Mouse (Mus musculus) midbrain, embryonic 13.5 days (tissue): ENCODE data around the gene Cpa4. TPM values are rescaled to one million over a fixed set of nuclear protein-coding genes. Genes with fewer than 3 reads are reported as not detected.

ENCODE experiments used
- ATAC-seq: fragments of 200-750 bp; cut with Nextera tagmentation; 2 replicates; pipeline ENCODE4 v1.8.0; 2017; ENCODE audit warnings: mild to moderate bottlenecking, moderate TSS enrichment, moderate library complexity
- H3K27ac ChIP-seq: fragments of 300-500 bp; sonication (generic); 2 replicates; pipeline ENCODE4 v1.5.1; 2015; ENCODE audit warnings: inconsistent platforms, mild to moderate bottlenecking, moderate library complexity
- H3K27me3 ChIP-seq: fragments of 300-500 bp; sonication (generic); 2 replicates; pipeline ENCODE4 v1.6.1; 2015; ENCODE audit warnings: mild to moderate bottlenecking, inconsistent platforms
- H3K36me3 ChIP-seq: fragments of 300-500 bp; sonication (generic); 2 replicates; pipeline ENCODE4 v1.6.1; 2015; ENCODE audit warnings: mild to moderate bottlenecking, inconsistent platforms
- H3K4me1 ChIP-seq: fragments of 300-500 bp; sonication (generic); replicated peaks from 2 replicates; pipeline ENCODE4 v1.6.1; 2015; ENCODE audit warnings: inconsistent platforms
- H3K4me2 ChIP-seq: fragments of 300-500 bp; sonication (generic); replicated peaks from 2 replicates; pipeline ENCODE4 v1.6.1; 2015; ENCODE audit warnings: moderate library complexity, mild to moderate bottlenecking, inconsistent platforms
- H3K4me3 ChIP-seq: fragments of 300-500 bp; sonication (generic); replicated peaks from 2 replicates; pipeline ENCODE4 v1.5.1; 2015; ENCODE audit warnings: mild to moderate bottlenecking, inconsistent platforms
- H3K9ac ChIP-seq: fragments of 300-500 bp; sonication (generic); replicated peaks from 2 replicates; pipeline ENCODE4 v1.6.1; 2015; ENCODE audit warnings: mild to moderate bottlenecking, inconsistent platforms
- H3K9me3 ChIP-seq: fragments of 300-500 bp; sonication (generic); 2 replicates; pipeline ENCODE4 v1.6.1; 2016; ENCODE audit warnings: mild to moderate bottlenecking, inconsistent platforms
- WGBS: fragments of 180-500 bp; shearing (Covaris S2); methylation state at CpG from one replicate; pipeline ENCODE4 v1.1.7; 2015; 5-methylcytosine and 5-hydroxymethylcytosine counted together
- polyA plus RNA-seq: library from polyadenylated mRNA; unstranded; fragments of >200 nt; fragmentation: Nextera tagmentation; extraction: Ambion mirVana; gene quantifications from 2 replicates; pipeline ENCODE4 v1.2.1, GENCODE M21; 2015

Gene Cpa4
- polyA plus RNA-seq, 1 experiment from 2014 or later = 2.4 TPM

DNA sequence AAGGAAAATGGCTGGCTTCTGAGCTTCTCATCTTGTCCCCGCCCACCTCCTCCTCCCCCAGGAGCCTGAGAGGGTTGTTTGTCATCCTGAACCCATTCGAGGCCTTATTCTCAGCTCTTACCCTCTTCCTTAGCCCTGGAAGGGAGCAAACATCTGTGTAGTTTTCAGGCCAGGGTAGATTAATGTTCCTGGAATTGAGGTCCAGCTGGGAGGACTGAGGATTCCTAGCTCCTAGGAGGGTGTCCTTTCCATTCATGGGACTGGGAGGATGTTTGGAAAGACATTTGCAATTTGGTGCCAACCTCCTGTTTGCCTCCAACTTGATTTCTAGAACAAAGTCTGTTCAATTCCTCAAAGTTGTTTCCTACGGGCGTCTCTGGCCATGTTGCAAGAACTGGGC lies 52.4 kb downstream of the Cpa4 start:
- Histone ChIP-seq H3K9me3 (no peaks in the 10 kb centered on the region), H3K36me3 (no peaks in the 10 kb centered on the region), H3K4me3 (no peak overlapping the region), H3K4me1 (peaks cover 44% of the 10 kb centered on the region), H3K27me3 (no peaks in the 10 kb centered on the region), H3K4me2 (no peak overlapping the region), H3K9ac (no peak overlapping the region), H3K27ac (no peak overlapping the region; the same call in 1 of the 2 replicates)
- no peak for ATAC-seq
- WGBS = 90% methylated on average over 4 of the region's 4 CpGs

- no peak overlapping the region for H3K4me3 ChIP-seq
- no peak overlapping the region for H3K9ac ChIP-seq
- WGBS = 92% methylated on average over 6 of the region's 6 CpGs
- peaks cover 40% of the 10 kb centered on the region for H3K4me1 ChIP-seq
- H3K27me3 ChIP-seq = no peaks in the 10 kb centered on the region
- no peak overlapping the region for H3K4me2 ChIP-seq
- H3K27ac ChIP-seq = no peak overlapping the region
- ATAC-seq = no peak
- H3K9me3 ChIP-seq = no peaks in the 10 kb centered on the region
- H3K36me3 ChIP-seq = no peaks in the 10 kb centered on the region
Observed at GRCm38 (mm10) chr6:30620994-30621393, 52.8 kb downstream of the Cpa4 start.

DNA sequence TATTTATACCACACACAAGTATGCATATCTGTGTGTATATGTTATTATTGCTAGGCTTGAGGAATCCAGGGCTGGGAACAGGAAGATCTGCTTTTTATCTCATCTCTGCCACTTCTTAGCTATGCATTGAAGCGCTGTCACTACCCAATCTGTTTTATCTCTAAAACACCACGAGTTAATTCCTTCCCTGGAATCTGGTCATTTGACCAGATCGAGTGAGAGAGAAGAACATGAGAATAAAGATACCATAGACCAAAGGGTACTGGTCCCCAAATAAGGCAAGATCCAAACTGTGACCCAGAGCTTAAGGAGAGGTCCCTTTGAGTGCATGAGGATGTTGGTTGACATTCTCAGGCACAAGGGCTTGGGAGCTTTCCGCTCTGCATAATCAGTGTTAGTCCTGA lies 53.8 kb downstream of the Cpa4 start:
- H3K4me1 ChIP-seq = peaks cover 30% of the 10 kb centered on the region

DNA sequence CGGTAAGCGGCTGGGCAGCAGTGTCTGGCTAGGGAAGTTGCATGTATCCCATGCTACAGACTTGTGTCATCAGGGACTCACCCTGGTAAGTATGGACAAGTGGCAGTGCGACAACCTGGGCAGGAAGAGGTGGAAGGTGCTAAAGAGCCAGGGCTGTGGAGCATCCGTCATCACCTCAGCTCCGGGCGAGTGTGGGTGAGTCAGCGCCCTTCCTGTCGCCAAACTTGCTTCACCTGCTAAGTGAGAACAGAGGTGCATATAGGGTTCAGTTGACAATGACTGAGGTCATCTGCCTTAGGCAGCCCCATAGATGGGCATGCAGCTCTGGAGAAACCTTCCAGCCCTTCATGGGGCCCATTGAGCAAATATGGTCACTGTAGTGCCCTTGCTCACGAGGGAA lies 56.6 kb downstream of the Cpa4 start:
- peaks cover 15% of the 10 kb centered on the region for H3K4me1 ChIP-seq
- H3K4me2 ChIP-seq = no peak overlapping the region
- ATAC-seq = no peak
- H3K27ac ChIP-seq = no peak overlapping the region
- no peak overlapping the region for H3K4me3 ChIP-seq
- no peaks in the 10 kb centered on the region for H3K27me3 ChIP-seq
- H3K9me3 ChIP-seq = no peaks in the 10 kb centered on the region
- 96% methylated on average over 9 of the region's 9 CpGs for WGBS
- no peaks in the 10 kb centered on the region for H3K36me3 ChIP-seq
- no peak overlapping the region for H3K9ac ChIP-seq

More for the DNA sequence above, 53.8 kb downstream of the Cpa4 start:
- no peaks in the 10 kb centered on the region for H3K27me3 ChIP-seq
- no peaks in the 10 kb centered on the region for H3K9me3 ChIP-seq
- no peak overlapping the region for H3K4me2 ChIP-seq
- no peak overlapping the region for H3K4me3 ChIP-seq
- ATAC-seq = no peak
- WGBS = 80% methylated on average over 4 of the region's 4 CpGs
- no peak overlapping the region for H3K27ac ChIP-seq
- H3K36me3 ChIP-seq = no peaks in the 10 kb centered on the region
- no peak overlapping the region for H3K9ac ChIP-seq

GRCm38 (mm10) chr6:30628152-30628551 lies 60.0 kb downstream of the Cpa4 start:
- H3K36me3 ChIP-seq = no peaks in the 10 kb centered on the region
- H3K4me1 ChIP-seq = peaks cover 12% of the 10 kb centered on the region
- no peak overlapping the region for H3K4me2 ChIP-seq
- H3K4me3 ChIP-seq = no peak overlapping the region
- ATAC-seq = peak; percentile 80
- WGBS = 41% methylated on average over 6 of the region's 6 CpGs
- H3K9me3 ChIP-seq = no peaks in the 10 kb centered on the region
- H3K27me3 ChIP-seq = no peaks in the 10 kb centered on the region
- H3K27ac ChIP-seq = peak overlapping the region; percentile 77
- no peak overlapping the region for H3K9ac ChIP-seq

GRCm38 (mm10) chr6:30629989-30630388 lies 61.8 kb downstream of the Cpa4 start:
- 100% methylated on average over 1 of the region's 1 CpGs for whole genome bisulfite sequencing
- H3K4me1 ChIP-seq = peaks cover 12% of the 10 kb centered on the region
- no peak for ATAC-seq

DNA sequence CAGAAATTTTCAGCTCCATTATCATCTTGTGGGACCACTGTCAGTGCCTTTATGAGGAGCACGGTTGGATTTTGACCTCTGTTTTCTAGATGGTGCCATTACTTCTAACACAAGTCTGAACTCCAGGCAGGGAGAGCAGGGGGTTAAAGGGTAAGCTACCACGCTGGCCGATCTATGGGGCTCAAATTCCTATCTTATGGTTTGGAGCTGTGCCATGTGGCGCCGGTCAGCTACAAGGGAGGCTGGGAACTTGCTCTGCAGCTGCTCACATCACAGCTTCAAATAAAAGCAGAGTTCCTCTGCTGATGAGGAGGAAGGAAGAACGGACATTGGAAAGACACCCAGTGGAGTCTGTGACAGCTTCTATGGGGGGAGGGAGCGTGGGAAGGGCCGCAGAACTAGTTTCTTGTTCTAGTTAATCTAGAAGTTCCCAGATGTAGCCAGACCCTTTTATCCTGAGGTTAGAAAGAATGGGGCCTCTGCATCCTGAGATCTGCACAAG lies 67.2 kb downstream of the Cpa4 start:
- peaks cover 11% of the 10 kb centered on the region for H3K4me1 ChIP-seq
- no peak overlapping the region for H3K9ac ChIP-seq
- 54% methylated on average over 8 of the region's 8 CpGs for WGBS
- no peaks in the 10 kb centered on the region for H3K9me3 ChIP-seq
- no peaks in the 10 kb centered on the region for H3K27me3 ChIP-seq
- ATAC-seq = no peak
- no peaks in the 10 kb centered on the region for H3K36me3 ChIP-seq
- H3K4me3 ChIP-seq = no peak overlapping the region
- H3K27ac ChIP-seq = no peak overlapping the region
- H3K4me2 ChIP-seq = no peak overlapping the region

More at GRCm38 (mm10) chr6:30629989-30630388, 61.8 kb downstream of the Cpa4 start:
- Histone ChIP-seq H3K27me3 (no peaks in the 10 kb centered on the region), H3K9me3 (no peaks in the 10 kb centered on the region), H3K4me3 (no peak overlapping the region), H3K36me3 (no peaks in the 10 kb centered on the region), H3K27ac (no peak overlapping the region), H3K9ac (no peak overlapping the region), H3K4me2 (no peak overlapping the region)

- H3K9me3 ChIP-seq = no peaks in the 10 kb centered on the region
- H3K9ac ChIP-seq = no peak overlapping the region
- H3K36me3 ChIP-seq = no peaks in the 10 kb centered on the region
- H3K27ac ChIP-seq = no peak overlapping the region
- no peaks in the 10 kb centered on the region for H3K27me3 ChIP-seq
- no peak overlapping the region for H3K4me3 ChIP-seq
- 27% methylated on average over 4 of the region's 4 CpGs for whole genome bisulfite sequencing
- no peak for ATAC-seq
- H3K4me1 ChIP-seq = peaks cover 11% of the 10 kb centered on the region
- H3K4me2 ChIP-seq = no peak overlapping the region
Observed at GRCm38 (mm10) chr6:30636186-30636842, 68.1 kb downstream of the Cpa4 start.

DNA sequence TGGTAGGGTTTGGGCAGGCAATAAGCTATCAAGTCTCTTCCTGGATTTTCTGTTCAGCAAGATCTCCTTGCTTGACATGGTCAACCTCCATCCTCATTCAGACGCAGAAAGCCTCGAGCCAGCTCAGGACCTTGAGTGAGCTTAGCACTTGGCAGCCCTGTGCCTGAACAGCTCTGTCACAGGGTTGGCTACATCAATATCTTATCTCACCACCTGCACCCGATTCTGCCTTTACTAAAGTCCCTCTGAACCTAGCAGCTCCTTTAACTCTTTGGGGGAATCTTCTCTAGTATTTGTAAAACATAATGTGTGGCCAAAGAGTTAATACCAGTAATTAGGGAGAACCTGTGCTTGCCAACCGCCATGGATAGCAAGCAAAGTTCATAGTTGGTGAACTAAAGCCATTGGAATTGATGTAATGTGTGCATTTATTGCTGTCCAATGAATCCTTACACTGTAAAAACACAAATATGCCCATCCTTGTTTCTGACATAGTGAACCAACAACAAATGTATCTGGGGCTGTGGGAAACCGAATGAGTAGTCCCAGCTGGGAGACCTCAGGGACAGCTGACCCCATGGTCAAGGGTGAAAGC lies 70.6 kb downstream of the Cpa4 start, which contains the start of gene Cpa1:
Gene Cpa1, plus strand, starts transcription at position 545 of the 595 bp plus-strand sequence.
- no peaks in the 10 kb centered on the region for H3K36me3 ChIP-seq
- H3K4me2 ChIP-seq = no peak within 1 kb of the TSS
- no peaks in the 10 kb centered on the region for H3K27me3 ChIP-seq
- no peak within 1 kb of the TSS for H3K27ac ChIP-seq
- no peak within 1 kb of the TSS for H3K9ac ChIP-seq
- ATAC-seq = no peak
- no peaks in the 10 kb centered on the region for H3K9me3 ChIP-seq
- H3K4me3 ChIP-seq = no peak within 1 kb of the TSS
- H3K4me1 ChIP-seq = peaks cover 11% of the 10 kb centered on the region
- WGBS = 91% methylated on average over 5 of the region's 5 CpGs

Other genes with a start within 250 kb of the Cpa4 start
- gene Zc3hc1, start 177.3 kb upstream of the Cpa4 start, polyA plus RNA-seq = 66.7 and 68.4 TPM in 2 replicates
- gene Klhdc10, start 166.5 kb upstream of the Cpa4 start, polyA plus RNA-seq = 35.2 and 35.6 TPM in 2 replicates
- 42.0 and 42.1 TPM in 2 replicates for gene Tmem209, start 58.6 kb upstream of the Cpa4 start, polyA plus RNA-seq
- gene Ssmem1, start 58.5 kb upstream of the Cpa4 start, polyA plus RNA-seq = 0.31 TPM in 1 of 2 replicates, not detected in the other
- gene Cpa2, start 26.8 kb upstream of the Cpa4 start, polyA plus RNA-seq = 7.1 and 8.5 TPM in 2 replicates
- gene Cpa5, start 42.6 kb downstream of the Cpa4 start, polyA plus RNA-seq = 0.10 TPM in 1 of 2 replicates, not detected in the other
- gene Cpa1, start 70.8 kb downstream of the Cpa4 start, polyA plus RNA-seq = 0.63 and 0.79 TPM in 2 replicates
- 15.5 and 17.1 TPM in 2 replicates for gene Cep41, start 125.4 kb downstream of the Cpa4 start, polyA plus RNA-seq
- 409 and 424 TPM in 2 replicates for gene Mest, start 155.2 kb downstream of the Cpa4 start, polyA plus RNA-seq